Mouse (Mus musculus) embryonic fibroblast, embryonic 13.5 days (primary cell): ENCODE data around the gene 1700001J03Rik. TPM values are rescaled to one million over a fixed set of nuclear protein-coding genes. Genes with fewer than 3 reads are reported as not detected.
"Not testable (repeated sequence)": the region's sequence is repeated elsewhere in the genome, so short reads cannot be mapped to it uniquely, and the experiment has no call there.

Experiments
- H3K27ac ChIP-seq: 2 replicates; pipeline ENCODE4 v1.5.1; 2012; ENCODE audit warnings: low read length, control low read depth, inconsistent platforms; ENCODE audit not compliant: insufficient read depth
- H3K4me1 ChIP-seq: 2 replicates; pipeline ENCODE4 v1.6.1; 2011; ENCODE audit warnings: low read length; ENCODE audit not compliant: control insufficient read depth, insufficient read depth
- H3K4me3 ChIP-seq: 2 replicates; pipeline ENCODE4 v1.5.1; 2011; ENCODE audit warnings: mild to moderate bottlenecking, control low read depth, low read length; ENCODE audit not compliant: insufficient read depth
- CTCF ChIP-seq: IDR thresholded peaks from 2 replicates; pipeline ENCODE4 v1.5.1; 2011; ENCODE audit warnings: mild to moderate bottlenecking, control low read depth, low read length, moderate library complexity, borderline replicate concordance; ENCODE audit not compliant: insufficient read depth
- POLR2A ChIP-seq: IDR thresholded peaks from 2 replicates; pipeline ENCODE4 v1.6.1; 2011; ENCODE audit warnings: low read depth, mild to moderate bottlenecking, control low read depth, low read length, moderate library complexity
- polyA plus RNA-seq: library from polyadenylated mRNA; stranded (reverse); fragments of >200 nt; gene quantifications from 2 replicates; pipeline ENCODE4 v1.2.4, GENCODE M21; 2011; ENCODE audit warnings: low read depth; ENCODE audit not compliant: missing spikeins, insufficient read length

Gene 1700001J03Rik
- polyA plus RNA-seq, result not detected in 2 replicates

DNA sequence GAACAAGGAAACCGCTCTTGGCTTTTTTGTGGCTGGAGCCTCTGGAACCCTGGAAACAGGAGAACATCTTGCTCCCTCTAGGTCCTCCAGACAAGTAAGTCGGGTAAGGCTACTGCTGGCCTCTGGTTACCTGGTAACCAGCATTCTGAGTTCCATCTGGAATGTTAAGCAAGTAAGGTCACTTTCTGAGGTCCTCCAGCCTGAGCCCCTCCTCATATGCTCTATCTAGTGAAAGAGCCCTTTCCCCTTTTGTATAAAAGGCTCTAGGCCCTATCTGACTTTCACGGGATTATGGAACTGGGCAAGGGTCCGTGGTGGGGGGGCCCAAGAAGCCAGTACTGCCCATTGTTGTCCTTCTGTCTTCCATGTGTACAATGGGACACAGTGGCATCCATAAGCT lies at the start of gene 1700001J03Rik:
TSS of gene 1700001J03Rik (minus strand) at position 101 of the 400 bp plus-strand sequence.
- H3K27ac ChIP-seq, H3K4me3 ChIP-seq, H3K4me1 ChIP-seq: not testable (repeated sequence)

DNA sequence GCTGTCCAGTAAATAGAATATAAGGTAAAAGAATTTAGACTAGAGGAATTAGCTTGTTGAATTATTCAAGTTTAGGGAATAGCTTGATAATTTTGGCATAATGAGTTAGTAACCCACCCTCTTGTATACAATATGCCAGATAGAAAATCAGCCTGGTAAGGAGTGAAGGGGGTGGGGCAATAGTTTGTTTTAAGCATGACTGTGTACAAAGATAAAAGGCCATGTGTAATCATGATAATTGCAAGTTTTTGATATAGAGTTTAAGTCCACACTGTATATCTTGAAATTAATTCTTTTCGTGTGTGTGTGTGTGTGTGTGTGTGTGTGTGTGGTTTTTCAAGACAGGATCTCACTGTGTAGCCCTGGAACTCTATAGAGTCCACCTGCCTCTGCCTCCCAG lies 49.2 kb upstream of the 1700001J03Rik start:
- Histone ChIP-seq H3K4me3 (no peak overlapping the region), H3K27ac (no peak overlapping the region), H3K4me1 (no peaks in the 10 kb centered on the region; the same call in 1 of the 2 replicates)
- TF ChIP-seq CTCF (no peak), POLR2A (no peak)

DNA sequence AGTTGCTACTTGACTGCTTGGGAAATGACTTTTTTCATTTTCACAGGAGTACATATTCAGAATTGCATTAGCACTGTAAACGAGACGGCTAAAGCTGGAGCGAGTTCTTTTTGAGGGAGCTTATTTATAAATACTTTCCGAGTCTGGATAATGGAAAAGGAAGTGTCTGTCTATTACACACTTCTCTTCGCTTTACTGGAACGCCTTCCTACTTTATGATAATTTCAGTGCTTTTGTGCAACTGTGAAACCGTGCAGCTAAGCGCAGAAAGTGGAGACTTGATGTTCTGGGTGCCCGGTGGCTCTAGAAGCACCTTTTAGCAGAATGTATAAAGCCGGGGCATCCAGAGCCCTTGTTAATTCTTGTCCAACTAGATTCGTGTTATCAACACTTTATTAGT lies 47.7 kb upstream of the 1700001J03Rik start:
- Histone ChIP-seq H3K4me3 (peak overlapping the region; percentile 88), H3K27ac (no peak overlapping the region), H3K4me1 (no peaks in the 10 kb centered on the region; the same call in 1 of the 2 replicates)
- no peak for TF ChIP-seq CTCF
- TF ChIP-seq POLR2A, result no peak

DNA sequence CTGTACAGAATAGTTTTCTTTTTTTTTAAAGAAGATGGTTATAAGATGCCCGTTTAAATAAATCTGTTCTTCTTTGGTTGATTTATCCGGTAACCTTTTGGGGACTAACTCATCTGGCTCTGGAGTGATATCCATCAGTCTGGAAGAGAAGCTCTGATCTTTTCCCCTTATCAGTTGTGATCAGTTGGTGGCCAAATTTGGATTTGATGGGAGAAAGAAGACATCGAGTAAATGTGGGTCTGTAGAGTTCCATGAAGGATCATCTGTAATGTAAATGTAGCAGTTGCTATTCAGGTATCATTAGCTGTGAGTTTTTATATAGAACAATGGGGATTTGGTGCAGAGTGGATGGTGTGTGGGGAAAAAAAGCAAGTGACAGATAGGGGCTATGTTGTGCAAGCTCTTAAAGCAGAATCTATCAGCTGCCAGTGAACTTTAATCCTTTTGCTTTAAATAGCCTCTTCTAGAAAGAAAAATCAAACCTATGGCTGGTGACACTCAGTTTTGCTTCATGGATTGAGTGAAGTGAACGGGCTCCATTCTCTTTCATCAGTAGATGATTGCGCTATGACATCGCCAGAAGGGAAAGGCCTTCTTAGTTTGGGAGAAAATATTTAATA lies 47.1 kb upstream of the 1700001J03Rik start:
- Histone ChIP-seq H3K4me3 (peak overlapping the region; percentile 88), H3K27ac (no peak overlapping the region), H3K4me1 (no peaks in the 10 kb centered on the region; the same call in 1 of the 2 replicates)
- TF ChIP-seq CTCF (no peak), POLR2A (no peak)

DNA sequence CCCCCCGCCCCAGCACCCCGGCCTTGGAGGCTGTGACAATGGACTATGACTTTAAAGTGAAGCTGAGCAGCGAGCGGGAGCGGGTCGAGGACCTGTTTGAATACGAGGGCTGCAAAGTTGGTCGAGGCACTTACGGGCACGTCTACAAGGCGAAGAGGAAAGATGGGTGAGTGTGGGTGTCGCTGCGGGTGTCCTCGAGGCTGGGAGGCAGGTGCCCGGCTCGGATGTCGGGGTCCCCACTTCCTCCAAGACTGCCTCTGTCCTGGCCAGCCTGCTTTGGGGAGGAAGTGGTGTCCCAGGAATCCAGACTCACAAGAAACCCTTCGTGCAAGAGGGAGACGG lies 46.5 kb upstream of the 1700001J03Rik start:
- Histone ChIP-seq H3K27ac (no peak overlapping the region), H3K4me1 (no peaks in the 10 kb centered on the region; the same call in 1 of the 2 replicates), H3K4me3 (peak overlapping the region; percentile 88)
- no peak for TF ChIP-seq POLR2A
- no peak for TF ChIP-seq CTCF

DNA sequence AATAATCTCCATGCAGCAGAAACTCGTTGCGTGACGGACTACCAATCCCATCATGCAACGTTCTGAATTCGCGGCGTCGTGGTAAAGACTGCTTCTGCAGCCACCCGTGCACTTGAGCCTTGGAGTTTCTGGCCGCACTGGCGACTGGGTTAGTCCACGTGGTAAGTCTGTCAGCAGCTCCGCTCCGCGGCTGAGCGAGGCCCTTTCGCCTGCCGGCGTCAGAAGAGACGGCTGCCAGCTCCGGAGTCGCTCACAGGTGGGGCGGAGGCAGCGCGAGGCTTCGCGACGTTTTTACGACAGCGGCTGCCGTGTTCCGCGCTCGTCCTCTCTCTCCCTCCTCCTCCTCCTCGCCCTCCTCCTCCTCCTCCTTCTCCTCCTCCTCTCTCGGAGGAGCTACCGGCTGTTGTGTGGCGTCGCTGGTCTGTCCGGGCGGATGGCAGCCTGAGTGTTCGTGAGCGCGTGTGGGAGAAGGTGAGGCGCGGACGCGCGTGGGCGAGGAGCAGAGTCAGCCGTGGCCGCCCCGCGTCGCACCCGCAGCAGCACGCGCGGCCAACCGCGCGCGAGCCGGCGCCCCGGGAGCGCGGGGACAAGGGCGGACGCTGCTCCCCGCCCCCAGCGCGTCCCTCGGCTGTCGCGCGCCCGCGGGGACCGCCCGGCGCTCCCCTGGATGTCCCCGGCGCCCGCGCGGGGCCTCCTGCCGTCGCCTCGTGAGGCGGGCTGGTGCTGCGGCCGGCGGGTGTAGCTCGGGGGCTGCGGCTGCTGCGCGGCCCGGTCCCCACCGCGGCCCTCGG lies 46.0 kb upstream of the 1700001J03Rik start, which contains the start of gene Cdk8:
TSS of gene Cdk8 (plus strand) at position 367 of the 791 bp plus-strand sequence.
- peak within 1 kb of the TSS; percentile 88 for H3K4me3 ChIP-seq
- peak within 1 kb of the TSS; percentile 98 for H3K27ac ChIP-seq
- H3K4me1 ChIP-seq, result no peaks in the 10 kb centered on the region; the same call in 1 of the 2 replicates
- no peak for TF ChIP-seq CTCF
- peak; percentile 96 for TF ChIP-seq POLR2A

DNA sequence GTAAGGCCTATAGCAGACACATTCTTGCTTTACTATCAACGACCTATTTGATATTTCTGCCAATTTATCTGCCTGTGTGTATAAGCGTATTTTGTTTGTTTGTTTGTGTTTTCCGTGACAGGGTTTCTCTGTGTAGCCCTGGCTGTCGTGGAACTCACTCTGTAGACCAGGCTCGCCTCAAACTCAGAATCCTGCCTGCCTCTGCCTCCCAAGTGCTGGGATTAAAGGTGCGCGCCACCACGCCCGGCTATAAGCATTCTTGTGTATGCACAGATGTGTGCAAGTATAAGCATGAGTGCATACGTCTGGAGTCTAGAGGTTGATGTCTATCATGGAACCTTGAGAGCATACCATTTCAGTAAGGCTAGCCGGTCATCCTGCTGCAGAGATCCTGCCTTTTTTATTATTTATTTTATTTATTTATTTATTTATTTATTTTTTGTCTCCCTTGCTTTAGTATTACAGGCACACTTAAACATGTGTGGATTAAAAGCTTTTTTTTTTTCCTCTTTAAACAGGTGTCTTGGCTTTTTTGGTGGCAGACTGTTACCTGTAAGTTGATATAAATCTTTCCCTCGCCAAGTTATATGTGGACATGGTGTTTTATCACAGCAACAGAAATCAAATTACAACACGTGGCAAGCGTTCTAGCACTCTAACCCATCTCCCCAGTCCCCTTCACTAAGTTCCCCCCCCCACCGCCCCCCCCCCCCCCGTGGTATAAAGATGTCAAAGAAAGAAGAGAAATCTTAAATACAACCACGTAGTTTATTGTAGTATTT lies 45.0 kb upstream of the 1700001J03Rik start:
- TF ChIP-seq CTCF (no peak), POLR2A (no peak)
- Histone ChIP-seq H3K4me1 (no peaks in the 10 kb centered on the region; the same call in 1 of the 2 replicates), H3K4me3 (peak overlapping the region; percentile 0; the same call in 1 of the 2 replicates), H3K27ac (no peak overlapping the region)

DNA sequence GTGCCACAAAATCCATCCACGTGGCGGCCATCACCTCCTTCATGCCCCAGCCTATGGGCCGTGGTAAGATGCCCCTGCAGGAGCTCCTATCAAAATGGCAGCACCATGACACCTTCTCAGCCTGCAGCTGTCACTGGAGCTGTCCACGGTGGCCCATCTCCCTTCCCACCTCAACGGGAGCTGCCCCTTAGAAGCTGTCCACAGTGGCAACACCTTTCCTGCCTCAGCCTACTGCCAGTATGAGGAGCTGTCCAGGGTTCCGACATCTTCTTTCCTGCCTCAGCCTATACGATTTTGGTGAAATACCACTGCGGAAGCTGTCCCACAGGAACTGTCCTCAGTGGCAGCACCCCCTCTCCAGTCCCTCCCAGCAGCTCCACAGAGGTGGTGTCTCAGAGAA lies 42.4 kb upstream of the 1700001J03Rik start:
- Histone ChIP-seq H3K4me1 (no peaks in the 10 kb centered on the region; the same call in 1 of the 2 replicates), H3K4me3 (no peak overlapping the region), H3K27ac (no peak overlapping the region)
- TF ChIP-seq POLR2A (no peak), CTCF (no peak)

DNA sequence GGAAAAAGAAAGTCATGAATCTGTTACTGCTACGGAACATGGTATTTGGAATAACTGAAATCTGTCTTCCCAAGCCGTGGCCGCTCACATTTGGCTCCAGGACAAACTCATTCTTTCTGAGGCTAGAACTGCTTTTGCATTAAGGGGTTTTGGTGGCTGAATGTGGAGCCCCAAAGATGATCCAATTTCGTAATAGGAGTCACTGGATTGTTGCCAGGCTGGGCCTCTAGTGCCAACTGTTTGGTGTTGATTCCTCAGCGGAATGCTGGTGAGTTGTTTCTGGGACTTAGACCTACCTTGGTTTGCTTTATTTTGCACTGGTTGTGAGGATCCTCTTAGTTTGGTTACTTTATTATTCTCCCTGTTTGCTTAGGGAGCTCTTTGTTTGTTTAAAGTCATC lies 38.7 kb upstream of the 1700001J03Rik start:
- H3K4me3 ChIP-seq, result no peak overlapping the region
- peaks cover 3% of the 10 kb centered on the region; the same call in 1 of the 2 replicates for H3K4me1 ChIP-seq
- TF ChIP-seq CTCF (no peak), POLR2A (no peak)
- H3K27ac ChIP-seq, result no peak overlapping the region
